Mouse (Mus musculus) retina, embryonic 14.5 days (tissue): ENCODE measurements at regions not wholly inside any gene's neighbourhood (a gene's known extent, or its start where the extent isn't known, plus 50 kb on each side); places are given as distances from the start of the nearest gene placed in this dataset.
A peak's percentile ranks its signal among the peaks of the same experiment; 100 is the strongest.

Experiments used
- DNase-seq: peaks from one replicate; pipeline ENCODE4 v3.0.0-alpha.2; 2015; ENCODE audit warnings: low spot score

DNA sequence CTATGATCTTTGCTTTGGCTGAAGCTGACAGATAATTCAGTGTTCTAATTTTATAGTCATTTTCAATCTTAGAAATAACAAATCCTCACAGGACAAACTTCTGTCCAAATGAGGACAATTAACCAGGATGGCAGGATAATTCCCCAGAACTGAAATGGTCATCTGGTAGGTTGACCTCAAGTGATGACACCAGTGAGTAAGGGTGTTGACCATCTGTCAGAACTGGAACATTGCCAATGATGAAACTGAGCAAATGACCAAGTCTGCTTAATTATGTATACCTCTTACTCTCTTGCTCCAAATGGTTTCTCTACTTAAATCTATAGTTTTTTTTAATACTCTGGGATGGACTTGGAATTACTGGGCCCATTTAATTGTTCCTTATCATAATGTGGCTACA lies 1336.9 kb upstream of the Tenm3 start:
- DNase-seq: no peak

DNA sequence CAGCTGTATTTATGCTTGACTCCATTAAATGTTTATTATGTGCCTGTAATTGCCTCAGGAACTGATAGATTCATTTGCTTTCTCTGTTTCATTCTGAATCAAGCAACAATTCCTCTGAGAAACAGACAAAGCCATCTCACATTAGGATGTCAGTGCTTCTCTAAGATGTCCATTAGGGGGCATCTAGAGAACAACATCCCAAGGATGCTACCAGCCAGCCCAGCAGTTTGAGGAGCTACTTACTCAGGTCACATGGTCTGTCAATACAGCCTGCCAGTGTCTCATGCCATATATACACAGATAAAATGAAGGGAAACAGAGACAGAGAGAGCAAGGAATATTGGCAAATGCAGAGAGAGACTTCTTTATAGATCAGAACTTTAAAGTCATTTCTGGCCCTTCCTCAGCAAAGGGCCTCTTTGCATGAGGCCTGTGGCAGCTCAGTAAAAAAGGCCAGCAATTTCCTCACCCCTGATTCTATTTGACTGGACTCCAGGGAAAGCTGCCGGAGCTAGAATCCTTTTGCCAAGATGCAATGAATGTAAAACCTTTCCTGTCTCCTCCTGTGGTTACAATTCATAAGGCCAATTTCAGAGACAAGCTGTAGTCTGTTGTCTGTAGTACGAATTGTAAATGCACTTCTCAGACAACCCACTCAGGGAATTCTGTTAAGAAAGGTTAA lies 1321.2 kb upstream of the Tenm3 start:
- DNase-seq: peak; percentile 53

DNA sequence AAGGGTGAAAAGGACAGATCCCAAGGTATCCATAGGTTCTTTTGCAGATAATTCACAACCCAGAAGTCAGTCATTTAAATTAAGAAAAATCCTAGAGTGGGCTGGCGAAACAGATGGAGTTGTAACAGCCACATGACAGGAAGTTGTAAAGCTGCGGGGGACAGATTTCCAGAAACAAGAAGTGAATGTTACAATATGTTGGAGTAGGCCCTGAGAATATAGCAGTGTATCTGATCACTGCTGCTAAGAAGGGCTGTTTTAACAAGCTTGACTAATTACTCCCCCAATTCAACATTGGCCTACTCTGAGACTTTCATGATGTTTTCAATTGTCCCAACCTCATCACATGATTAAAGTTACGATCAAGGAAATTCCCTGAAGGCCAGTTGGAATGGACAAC lies 1317.3 kb upstream of the Tenm3 start:
- no peak for DNase-seq

DNA sequence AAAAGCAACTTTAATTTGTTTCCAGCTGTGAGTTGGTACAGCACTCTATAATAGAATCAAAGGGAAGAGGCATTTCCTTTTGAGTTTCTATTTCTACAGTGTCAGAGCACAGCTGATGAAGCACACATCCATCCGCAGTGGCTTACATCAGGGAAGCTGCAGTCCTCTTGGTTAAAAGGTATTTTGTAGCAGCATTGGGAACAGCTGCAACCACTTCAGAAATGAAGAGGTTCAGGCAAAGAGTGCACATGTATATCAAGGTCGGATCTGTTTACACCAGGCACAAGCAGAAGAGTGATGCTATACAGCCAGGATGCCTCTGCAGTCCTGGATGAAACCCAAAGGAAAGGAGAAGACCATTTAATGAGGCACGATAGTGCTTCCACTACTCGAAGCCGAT lies 1316.6 kb upstream of the Tenm3 start:
- no peak for DNase-seq

DNA sequence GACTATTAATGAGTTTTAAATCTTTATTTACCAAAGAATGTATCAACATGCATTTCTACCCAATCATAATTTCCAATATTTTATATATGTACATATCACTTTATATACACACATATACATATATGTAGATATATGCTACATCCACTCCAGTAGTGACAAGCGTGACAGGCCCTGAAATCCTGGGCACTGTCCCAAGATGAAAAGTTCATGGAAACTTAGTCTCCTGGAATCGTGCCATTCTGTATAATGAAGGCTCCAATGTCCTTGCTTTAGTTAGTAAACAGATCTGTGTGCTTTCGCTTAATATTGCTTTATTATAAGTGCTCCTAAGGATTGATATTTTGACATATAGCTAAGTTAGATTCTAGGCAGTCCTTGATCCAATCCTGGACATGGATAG lies 1296.1 kb upstream of the Tenm3 start:
- DNase-seq: no peak

DNA sequence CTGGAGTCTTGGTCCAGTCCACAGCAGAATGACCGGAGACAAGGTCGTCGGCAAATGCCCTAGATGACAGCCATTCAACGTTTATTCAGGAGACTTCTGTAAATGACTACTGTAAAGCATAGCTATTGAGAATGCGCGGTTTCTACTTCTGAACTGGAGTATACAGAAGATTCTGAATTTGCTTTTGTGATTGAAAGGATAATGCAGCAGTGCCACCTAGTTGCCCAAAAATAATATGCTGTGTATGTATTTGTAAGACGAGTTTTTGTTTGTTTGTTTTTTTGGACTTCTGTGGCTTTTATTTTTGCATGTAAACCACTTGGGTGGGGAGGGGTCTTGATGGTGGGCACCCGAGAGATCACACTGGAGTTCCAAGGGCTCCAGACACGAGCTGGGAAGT lies 1276.3 kb upstream of the Tenm3 start:
- no peak for DNase-seq

DNA sequence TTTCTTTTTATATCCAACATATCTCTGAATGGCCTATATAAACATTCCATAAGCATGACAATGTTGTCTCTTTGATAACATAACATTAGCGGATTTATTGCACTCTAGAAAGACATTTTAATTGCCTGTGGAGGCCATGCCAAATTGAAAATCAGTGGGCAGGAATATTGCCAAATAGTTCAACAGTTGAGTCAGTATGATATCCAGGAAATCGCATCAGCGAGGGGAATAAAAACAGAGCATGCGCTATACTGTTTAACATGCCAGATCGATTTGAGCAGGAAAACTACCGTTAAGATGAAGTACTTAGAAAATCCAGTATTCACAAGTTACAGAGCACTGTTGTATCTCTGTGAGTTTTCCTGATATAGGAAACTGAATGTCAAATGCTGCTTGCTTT lies 1238.6 kb upstream of the Tenm3 start:
- no peak for DNase-seq

DNA sequence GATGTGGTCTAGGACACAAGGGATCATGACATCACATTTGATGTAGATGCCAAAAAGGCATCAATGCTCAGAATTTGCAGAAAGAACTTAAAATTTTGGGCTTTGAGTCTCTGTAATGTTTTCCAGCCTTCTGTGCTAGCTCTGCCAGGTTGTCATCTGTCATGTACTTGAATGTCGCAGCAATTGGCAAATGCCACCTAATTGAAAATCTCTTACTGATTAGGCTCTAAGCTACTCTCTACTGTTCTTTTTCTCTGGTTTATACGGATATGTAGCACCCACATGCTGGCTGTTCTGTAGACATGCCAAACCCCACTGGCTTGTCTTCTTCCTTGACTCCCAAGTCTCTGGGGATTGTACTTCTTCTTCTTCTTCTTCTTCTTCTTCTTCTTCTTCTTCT lies 1193.3 kb upstream of the Tenm3 start:
- DNase-seq: no peak

DNA sequence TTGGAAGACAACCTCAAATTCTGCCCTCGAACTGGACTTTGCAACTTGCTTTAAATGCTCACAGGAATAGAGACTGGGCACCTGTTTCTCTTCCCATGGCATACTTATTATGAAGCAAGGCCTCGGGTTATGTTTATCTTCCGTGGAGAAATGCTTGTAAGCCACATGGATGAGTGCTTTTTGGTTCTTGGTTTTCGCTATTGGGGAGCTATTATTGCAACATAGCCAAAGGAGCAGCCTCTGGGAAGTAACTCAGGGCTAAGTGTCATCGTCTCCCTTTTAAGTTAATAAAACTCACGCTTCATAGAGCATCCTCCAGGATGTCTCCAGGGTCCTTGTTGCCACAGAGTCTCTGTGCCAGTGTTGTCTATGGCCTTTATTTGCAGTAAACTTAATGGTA lies 1183.8 kb upstream of the Tenm3 start:
- DNase-seq: no peak

DNA sequence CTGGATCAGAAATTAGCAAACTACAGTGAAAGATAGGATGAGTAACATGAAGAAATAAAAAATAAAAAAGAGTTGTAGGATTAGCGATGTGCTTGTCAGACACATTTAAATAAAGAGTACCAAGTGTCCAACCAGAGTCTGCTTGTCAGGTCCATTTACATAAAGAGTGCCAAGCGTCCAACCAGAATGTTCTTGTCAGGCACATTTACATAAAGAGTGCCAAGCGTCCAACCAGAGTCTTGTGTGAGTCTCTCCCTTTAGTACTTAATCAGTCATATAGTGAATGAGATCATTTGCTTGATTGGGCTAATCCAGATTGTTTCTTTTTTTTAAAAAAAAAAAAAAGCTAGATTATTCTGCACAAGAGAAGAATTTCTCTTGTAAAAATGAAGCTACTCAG lies 1163.8 kb upstream of the Tenm3 start:
- DNase-seq: peak; percentile 13

DNA sequence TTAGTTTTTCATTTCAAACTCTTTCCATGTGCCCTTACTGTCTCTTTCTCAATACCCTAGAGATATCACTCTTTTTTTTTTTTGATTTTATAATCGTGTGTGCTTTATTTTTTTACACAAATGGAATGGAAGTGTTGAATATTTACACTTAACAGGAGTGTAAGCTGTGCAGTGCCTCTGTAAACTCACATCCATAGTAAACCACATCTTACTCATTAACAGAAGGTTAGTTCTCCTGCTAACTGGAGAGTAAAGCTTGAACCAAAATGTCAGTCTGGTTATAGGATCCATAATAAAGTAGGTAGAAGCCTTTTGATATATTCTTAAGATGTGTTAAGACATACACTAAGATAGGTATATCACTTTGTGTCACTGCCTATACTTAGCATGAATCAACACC lies 1160.5 kb upstream of the Tenm3 start:
- DNase-seq: no peak

DNA sequence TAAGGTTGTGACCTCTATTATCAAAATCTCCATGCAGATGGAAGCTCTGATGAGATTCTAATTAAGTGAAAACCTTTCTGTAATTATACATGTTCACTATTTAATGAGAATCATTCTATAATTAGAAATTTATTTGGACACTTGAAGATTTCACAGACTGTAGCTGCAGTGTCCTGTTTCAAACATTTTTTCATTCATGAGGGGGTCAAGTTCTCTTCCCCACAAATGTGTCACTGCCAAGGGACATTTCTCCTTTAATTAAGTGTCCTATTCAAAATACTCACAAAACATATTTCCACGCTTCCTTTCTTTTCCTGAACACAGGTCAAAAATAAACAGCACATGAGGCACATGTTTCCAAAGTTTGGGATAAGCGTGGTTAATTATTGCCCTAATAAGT lies 1159.9 kb upstream of the Tenm3 start:
- DNase-seq: peak; percentile 63

DNA sequence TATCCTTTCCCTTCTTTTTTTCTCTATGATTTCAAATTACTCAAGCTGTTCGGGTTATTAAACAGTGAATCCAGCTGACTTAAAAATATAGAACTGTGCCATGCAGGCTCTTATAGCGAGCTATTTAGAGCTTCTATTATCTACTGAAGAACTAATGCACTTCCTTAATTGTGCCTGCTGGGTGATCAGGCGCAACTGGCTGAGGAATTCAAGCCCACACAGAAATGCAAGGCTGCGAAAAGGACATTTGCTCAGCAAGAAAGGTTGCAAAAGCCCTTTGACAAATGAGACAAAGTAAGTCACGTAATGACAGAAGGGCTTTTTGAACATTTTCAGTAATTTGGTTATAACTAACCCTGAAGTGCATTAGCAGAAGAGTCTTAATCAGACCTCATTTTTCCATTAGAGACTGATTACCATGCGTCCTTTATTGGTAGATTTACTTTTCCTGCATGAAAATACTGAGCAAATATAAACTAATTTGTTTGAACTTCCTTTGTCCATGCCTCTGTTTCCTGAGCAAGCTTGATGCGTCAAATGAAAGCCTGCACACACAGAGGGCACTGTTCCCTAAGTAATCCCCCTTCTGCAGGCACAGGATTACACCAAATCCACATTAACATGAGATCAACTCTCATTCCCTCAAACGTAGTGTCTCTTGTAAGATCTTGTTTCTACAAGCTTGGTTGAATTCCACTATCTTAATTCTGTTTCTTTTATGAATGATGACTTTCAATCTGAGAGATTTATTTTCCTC lies 1154.7 kb upstream of the Tenm3 start:
- peak; percentile 63 for DNase-seq
